Mouse (Mus musculus): Measurements from ENCODE around the gene Kdelr1. TPM values are rescaled to one million over a fixed set of nuclear protein-coding genes. Genes with fewer than 3 reads are reported as not detected.

The Kdelr1 gene
- 122 TPM for polyA plus RNA-seq (2012; fragmentation: generic; extraction: Trizol)
- long read RNA-seq, experiment 1, transcript Kdelr1-201 (5 exons, 1,599 nt) = major isoform, 29 of 39 reads
- long read RNA-seq, experiment 1, partial matches to known transcripts = 6 of 39 reads
- long read RNA-seq, experiment 1, other reads (novel, unspliced or antisense) = 0 of 39 reads
- long read RNA-seq, experiment 2, transcript Kdelr1-201 (5 exons, 1,599 nt) = major isoform, 102 of 107 reads
- long read RNA-seq, experiment 2, partial matches to known transcripts = 1 of 107 reads
- long read RNA-seq, experiment 2, other reads (novel, unspliced or antisense) = 2 of 107 reads

- Histone ChIP-seq H3ac (ENCODE audit: control insufficient read depth, insufficient read length, low read depth) (peak within 1 kb of the TSS; percentile 87), H3K36me3 (ENCODE audit: control insufficient read depth, insufficient read depth) (peaks cover 29% of the 10 kb centered on the region), H3K4me3 (ENCODE audit: insufficient read depth, poor library complexity, severe bottlenecking) (peak within 1 kb of the TSS; percentile 60), H3K79me2 (ENCODE audit: control insufficient read depth, insufficient read depth) (peaks cover 40% of the 10 kb centered on the region), H3K27me3 (ENCODE audit: control insufficient read depth, insufficient read depth, insufficient read length) (peaks cover 8% of the 10 kb centered on the region), H3K79me3 (ENCODE audit: low read depth) (peaks cover 19% of the 10 kb centered on the region)
- TF ChIP-seq CTCF (IDR thresholded peaks at IDR 0.05; ENCODE audit: control insufficient read depth, insufficient read depth, insufficient read length) (peak; percentile 92), USF1 (IDR thresholded peaks at IDR 0.05; ENCODE audit: low read depth) (no peak)
Measured at GRCm38 (mm10) chr7:45872624-45873023, at the start of gene Kdelr1. Gene Kdelr1, plus strand, starts transcription at chr7:45872772.

GRCm38 (mm10) chr7:45824598-45824997 is 48.0 kb upstream of the Kdelr1 start, which contains the start of gene Kcnj14:
Gene Kcnj14, minus strand, starts transcription at chr7:45824782.
- no peak for TF ChIP-seq MYOD1 (IDR thresholded peaks at IDR 0.05; ENCODE audit: control insufficient read depth, insufficient read length, low read depth)
- H3K79me2 ChIP-seq (ENCODE audit: control insufficient read depth, insufficient read depth) = peaks cover 46% of the 10 kb centered on the region
- H3K27me3 ChIP-seq (ENCODE audit: control insufficient read depth, insufficient read depth, insufficient read length) = no peaks in the 10 kb centered on the region
- peaks cover 51% of the 10 kb centered on the region for H3K36me3 ChIP-seq (ENCODE audit: control insufficient read depth, insufficient read depth)
- peaks cover 20% of the 10 kb centered on the region for H3K79me3 ChIP-seq (ENCODE audit: low read depth)
- H3ac ChIP-seq (ENCODE audit: control insufficient read depth, insufficient read length, low read depth) = no peak within 1 kb of the TSS
- no peak within 1 kb of the TSS for H3K4me3 ChIP-seq (ENCODE audit: insufficient read depth, poor library complexity, severe bottlenecking)

GRCm38 (mm10) chr7:45826631-45827030 is 45.9 kb upstream of the Kdelr1 start:
- Histone ChIP-seq H3K36me3 (ENCODE audit: control insufficient read depth, insufficient read depth) (peaks cover 52% of the 10 kb centered on the region), H3ac (ENCODE audit: control insufficient read depth, insufficient read length, low read depth) (no peak overlapping the region), H3K4me3 (ENCODE audit: insufficient read depth, poor library complexity, severe bottlenecking) (no peak overlapping the region), H3K79me3 (ENCODE audit: low read depth) (peaks cover 29% of the 10 kb centered on the region), H3K79me2 (ENCODE audit: control insufficient read depth, insufficient read depth) (peaks cover 57% of the 10 kb centered on the region), H3K27me3 (ENCODE audit: control insufficient read depth, insufficient read depth, insufficient read length) (no peaks in the 10 kb centered on the region)
- no peak for TF ChIP-seq CTCF (IDR thresholded peaks at IDR 0.05; ENCODE audit: control insufficient read depth, insufficient read depth, insufficient read length)
- no peak for TF ChIP-seq MYOG (IDR thresholded peaks at IDR 0.05; ENCODE audit: control insufficient read depth, extremely low read depth, insufficient read length)
- no peak for TF ChIP-seq MAX (IDR thresholded peaks at IDR 0.05)
- TF ChIP-seq FOSL1 (IDR thresholded peaks at IDR 0.05; ENCODE audit: insufficient read depth, low read length, poor library complexity, severe bottlenecking) = no peak
- no peak for TF ChIP-seq USF1 (IDR thresholded peaks at IDR 0.05; ENCODE audit: low read depth)
- TF ChIP-seq CEBPB (IDR thresholded peaks at IDR 0.05; ENCODE audit: low read depth) = no peak
- no peak for TF ChIP-seq MYOD1 (IDR thresholded peaks at IDR 0.05; ENCODE audit: control insufficient read depth, insufficient read length, low read depth)

- TF ChIP-seq FOSL1 (IDR thresholded peaks at IDR 0.05; ENCODE audit: insufficient read depth, low read length, poor library complexity, severe bottlenecking) = no peak
- no peak for TF ChIP-seq MYOG (IDR thresholded peaks at IDR 0.05; ENCODE audit: control insufficient read depth, extremely low read depth, insufficient read length)
- no peak for TF ChIP-seq MYOD1 (IDR thresholded peaks at IDR 0.05; ENCODE audit: control insufficient read depth, insufficient read length, low read depth)
- TF ChIP-seq MAX (IDR thresholded peaks at IDR 0.05) = peak; percentile 87
- H3ac ChIP-seq (ENCODE audit: control insufficient read depth, insufficient read length, low read depth) = peak within 1 kb of the TSS; percentile 98
- peaks cover 29% of the 10 kb centered on the region for H3K79me3 ChIP-seq (ENCODE audit: low read depth)
Measured at GRCm38 (mm10) chr7:45830427-45831127, 42.0 kb upstream of the Kdelr1 start, which contains the start of gene Grwd1. Gene Grwd1, minus strand, starts transcription at chr7:45830944.

GRCm38 (mm10) chr7:45831128-45831525 is 41.4 kb upstream of the Kdelr1 start:
- Histone ChIP-seq H3K27me3 (ENCODE audit: control insufficient read depth, insufficient read depth, insufficient read length) (peaks cover 20% of the 10 kb centered on the region), H3ac (ENCODE audit: control insufficient read depth, insufficient read length, low read depth) (no peak overlapping the region), H3K36me3 (ENCODE audit: control insufficient read depth, insufficient read depth) (peaks cover 31% of the 10 kb centered on the region), H3K79me3 (ENCODE audit: low read depth) (peaks cover 29% of the 10 kb centered on the region), H3K4me3 (ENCODE audit: insufficient read depth, poor library complexity, severe bottlenecking) (peak overlapping the region; percentile 78), H3K79me2 (ENCODE audit: control insufficient read depth, insufficient read depth) (peaks cover 42% of the 10 kb centered on the region)
- TF ChIP-seq MAX (IDR thresholded peaks at IDR 0.05) (no peak), CTCF (IDR thresholded peaks at IDR 0.05; ENCODE audit: control insufficient read depth, insufficient read depth, insufficient read length) (no peak), MYOD1 (IDR thresholded peaks at IDR 0.05; ENCODE audit: control insufficient read depth, insufficient read length, low read depth) (no peak), MYOG (IDR thresholded peaks at IDR 0.05; ENCODE audit: control insufficient read depth, extremely low read depth, insufficient read length) (no peak), CEBPB (IDR thresholded peaks at IDR 0.05; ENCODE audit: low read depth) (no peak), FOSL1 (IDR thresholded peaks at IDR 0.05; ENCODE audit: insufficient read depth, low read length, poor library complexity, severe bottlenecking) (no peak), USF1 (IDR thresholded peaks at IDR 0.05; ENCODE audit: low read depth) (no peak)

More at GRCm38 (mm10) chr7:45830427-45831127, 42.0 kb upstream of the Kdelr1 start, which contains the start of gene Grwd1:
- H3K36me3 ChIP-seq (ENCODE audit: control insufficient read depth, insufficient read depth) = peaks cover 37% of the 10 kb centered on the region
- H3K79me2 ChIP-seq (ENCODE audit: control insufficient read depth, insufficient read depth) = peaks cover 48% of the 10 kb centered on the region
- peaks cover 20% of the 10 kb centered on the region for H3K27me3 ChIP-seq (ENCODE audit: control insufficient read depth, insufficient read depth, insufficient read length)
- peak within 1 kb of the TSS; percentile 78 for H3K4me3 ChIP-seq (ENCODE audit: insufficient read depth, poor library complexity, severe bottlenecking)

GRCm38 (mm10) chr7:45832428-45832827 is 40.1 kb upstream of the Kdelr1 start:
- TF ChIP-seq CEBPB (IDR thresholded peaks at IDR 0.05; ENCODE audit: low read depth) = no peak
- no peak for TF ChIP-seq MAX (IDR thresholded peaks at IDR 0.05)
- no peak for TF ChIP-seq MYOG (IDR thresholded peaks at IDR 0.05; ENCODE audit: control insufficient read depth, extremely low read depth, insufficient read length)
- TF ChIP-seq CTCF (IDR thresholded peaks at IDR 0.05; ENCODE audit: control insufficient read depth, insufficient read depth, insufficient read length) = no peak
- no peak for TF ChIP-seq USF1 (IDR thresholded peaks at IDR 0.05; ENCODE audit: low read depth)
- TF ChIP-seq MYOD1 (IDR thresholded peaks at IDR 0.05; ENCODE audit: control insufficient read depth, insufficient read length, low read depth) = no peak
- no peak for TF ChIP-seq FOSL1 (IDR thresholded peaks at IDR 0.05; ENCODE audit: insufficient read depth, low read length, poor library complexity, severe bottlenecking)
- peaks cover 20% of the 10 kb centered on the region for H3K27me3 ChIP-seq (ENCODE audit: control insufficient read depth, insufficient read depth, insufficient read length)
- H3ac ChIP-seq (ENCODE audit: control insufficient read depth, insufficient read length, low read depth) = no peak overlapping the region
- peaks cover 31% of the 10 kb centered on the region for H3K79me2 ChIP-seq (ENCODE audit: control insufficient read depth, insufficient read depth)
- peaks cover 20% of the 10 kb centered on the region for H3K36me3 ChIP-seq (ENCODE audit: control insufficient read depth, insufficient read depth)
- H3K79me3 ChIP-seq (ENCODE audit: low read depth) = peaks cover 24% of the 10 kb centered on the region
- no peak overlapping the region for H3K4me3 ChIP-seq (ENCODE audit: insufficient read depth, poor library complexity, severe bottlenecking)

Data from C2C12 (cell line).